Mouse (Mus musculus) adrenal gland, postnatal 4 days (tissue): ENCODE results near the gene Gclm. TPM values are rescaled to one million over a fixed set of nuclear protein-coding genes. Genes with fewer than 3 reads are reported as not detected.

Experiments
- microRNA-seq: library from miRNA; unstranded; fragments of <30 nt; microRNA quantifications from one replicate; pipeline ENCODE4 v1.2.0, GENCODE M21; 2021
- total RNA-seq, 2 experiments: library from RNA; stranded (reverse); gene quantifications; 2 replicates each; pipeline ENCODE4 v1.2.3; 2021

Gclm gene
- total RNA-seq, 2 experiments from 2014 or later, result 74.6 to 88.1 TPM

Small RNA genes lying within 50 kb of the gene (microRNA-seq; reads per million reads assigned to microRNA genes)
- not detected for gene Gm22903
- gene Mir760, result 76.3 reads per million, percentile 42 among the genes with 10 or more reads in this experiment

Other genes starting within 250 kb of the Gclm start
- gene Abca4, start 201.1 kb upstream of the Gclm start, total RNA-seq, result 1 to 10 TPM; 2.8 to 3.6 TPM
- 10 to 100 TPM; 47.4 to 52.4 TPM for gene Dnttip2, start 28.8 kb downstream of the Gclm start, total RNA-seq
- 10 to 100 TPM; 47.6 to 54.2 TPM for gene Bcar3, start 48.6 kb downstream of the Gclm start, total RNA-seq